Mouse (Mus musculus): ENCODE data around the gene Aldob. TPM values are rescaled to one million over a fixed set of nuclear protein-coding genes. Genes with fewer than 3 reads are reported as not detected.
A peak's percentile ranks its signal among the peaks of the same experiment; 100 is the strongest.
"Not testable (repeated sequence)": the region's sequence is repeated elsewhere in the genome, so short reads cannot be mapped to it uniquely, and the experiment has no call there.

The Aldob gene
- total RNA-seq, 2 experiments from 2014 or later = 0.20 TPM; not detected in 1

- no peak for DNase-seq
- intact Hi-C loops (cut with DNase I) = no loop called here
Observed at GRCm38 (mm10) chr4:49536671-49537070, 12.7 kb downstream of the Aldob start.

GRCm38 (mm10) chr4:49535675-49536294 lies 13.6 kb downstream of the Aldob start:
- intact Hi-C loops (cut with DNase I) = no loop called here
- DNase-seq = no peak

- intact Hi-C loops (cut with DNase I) = no loop called here
- no peak for DNase-seq
Observed at GRCm38 (mm10) chr4:49535036-49535435, 14.3 kb downstream of the Aldob start.

- intact Hi-C loops (cut with DNase I) = loop anchor here (5.0 kb wide), 1 partner anchor 35 kb away; no protein-coding TSS in a partner anchor
- peak in 1 of 2 experiments; percentile 5 for DNase-seq
Observed at GRCm38 (mm10) chr4:49522576-49522975, 26.8 kb downstream of the Aldob start.

GRCm38 (mm10) chr4:49521346-49521745 lies 28.0 kb downstream of the Aldob start:
- no peak for DNase-seq
- intact Hi-C loops (cut with DNase I) = loop anchor here (5.0 kb wide), 1 partner anchor 36 kb away; no protein-coding TSS in a partner anchor

- intact Hi-C loops (cut with DNase I) = loop anchor here (5.0 kb wide), 1 partner anchor 37 kb away; no protein-coding TSS in a partner anchor
- peak; percentile 79 to 88 for DNase-seq
Observed at GRCm38 (mm10) chr4:49520572-49521340, 28.6 kb downstream of the Aldob start, which contains the start of the genes Mrpl50 and Zfp189. TSS of gene Mrpl50 (minus strand) at chr4:49521093. TSS of gene Zfp189 (plus strand) at chr4:49521176.

GRCm38 (mm10) chr4:49519476-49519875 lies 29.9 kb downstream of the Aldob start:
- intact Hi-C loops (cut with DNase I) = no loop called here
- DNase-seq = no peak

- DNase-seq = no peak
- intact Hi-C loops (cut with DNase I) = no loop called here
Observed at GRCm38 (mm10) chr4:49514441-49514840, 34.9 kb downstream of the Aldob start.

GRCm38 (mm10) chr4:49512636-49513035 lies 36.7 kb downstream of the Aldob start:
- intact Hi-C loops (cut with DNase I) = no loop called here
- DNase-seq = no peak

GRCm38 (mm10) chr4:49510236-49510835 lies 39.0 kb downstream of the Aldob start:
- DNase-seq; intact Hi-C loops (cut with DNase I): not testable (repeated sequence)

- no peak for DNase-seq
- intact Hi-C loops (cut with DNase I) = no loop called here
Observed at GRCm38 (mm10) chr4:49509183-49509582, 40.2 kb downstream of the Aldob start.

GRCm38 (mm10) chr4:49506386-49506785 lies 43.0 kb downstream of the Aldob start, which contains the start of gene Baat:
TSS of gene Baat (minus strand) at chr4:49506557.
- no peak for DNase-seq
- intact Hi-C loops (cut with DNase I) = no loop called here

GRCm38 (mm10) chr4:49503563-49503962 lies 45.8 kb downstream of the Aldob start:
- intact Hi-C loops (cut with DNase I) = no loop called here

More at GRCm38 (mm10) chr4:49503563-49503962, 45.8 kb downstream of the Aldob start:
- no peak for DNase-seq

Other genes with a start within 250 kb of the Aldob start
- gene Acnat2, start 141.4 kb downstream of the Aldob start, total RNA-seq (2021) = not detected
- not detected for gene Acnat1, start 75.6 kb downstream of the Aldob start, total RNA-seq (2021)
- gene Baat, start 43.0 kb downstream of the Aldob start, total RNA-seq (2021) = under 1 TPM in 1 of 2 experiments, not detected in 1; 0.28 TPM
- 10 to 100 TPM; 29.1 to 30.7 TPM for gene Mrpl50, start 28.5 kb downstream of the Aldob start, total RNA-seq (2021)
- gene Zfp189, start 28.4 kb downstream of the Aldob start, total RNA-seq (2021) = 1 to 10 TPM; 2.8 to 3.1 TPM
- gene Tmem246, start 48.3 kb upstream of the Aldob start, total RNA-seq (2021) = 10 to 100 TPM; 29.6 to 30.5 TPM
- gene Rnf20, start 82.5 kb upstream of the Aldob start, total RNA-seq (2021) = 10 to 100 TPM; 23.3 to 27.7 TPM
- gene Ppp3r2, start 132.5 kb upstream of the Aldob start, total RNA-seq (2021) = not detected

Data from gastrocnemius, postnatal 36 days (tissue).